Mouse (Mus musculus) heart, embryonic 11.5 days (tissue): ENCODE measurements around the gene S1pr4. TPM values are rescaled to one million over a fixed set of nuclear protein-coding genes. Genes with fewer than 3 reads are reported as not detected.

Experiments
- ATAC-seq: fragments of 200-750 bp; cut with Nextera tagmentation; replicated peaks from 2 replicates; pipeline ENCODE4 v1.8.0; 2017; ENCODE audit warnings: moderate library complexity; ENCODE audit not compliant: insufficient number of reproducible peaks, low FRiP score, low TSS enrichment
- H3K27ac ChIP-seq: fragments of 300-500 bp; sonication (generic); 2 replicates; pipeline ENCODE4 v1.5.1; 2014; ENCODE audit warnings: mild to moderate bottlenecking, low read depth, low read length
- H3K27me3 ChIP-seq: fragments of 300-500 bp; sonication (generic); 2 replicates; pipeline ENCODE4 v1.6.1; 2014; ENCODE audit warnings: mild to moderate bottlenecking, low read length, mixed read lengths; ENCODE audit not compliant: control insufficient read depth, insufficient read depth
- H3K36me3 ChIP-seq: fragments of 300-500 bp; sonication (generic); 2 replicates; pipeline ENCODE4 v1.6.1; 2014; ENCODE audit warnings: mild to moderate bottlenecking, low read length, moderate library complexity, mixed read lengths; ENCODE audit not compliant: control insufficient read depth, insufficient read depth
- H3K4me1 ChIP-seq: fragments of 300-500 bp; sonication (generic); 2 replicates; pipeline ENCODE4 v1.6.1; 2014; ENCODE audit warnings: low read length; ENCODE audit not compliant: control insufficient read depth, insufficient read depth
- H3K4me2 ChIP-seq: fragments of 300-500 bp; sonication (generic); 2 replicates; pipeline ENCODE4 v1.6.1; 2014; ENCODE audit warnings: mild to moderate bottlenecking, moderate library complexity
- H3K4me3 ChIP-seq: fragments of 300-500 bp; sonication (generic); 2 replicates; pipeline ENCODE4 v1.5.1; 2014; ENCODE audit warnings: low read depth, low read length
- H3K9ac ChIP-seq: fragments of 300-500 bp; sonication (generic); 2 replicates; pipeline ENCODE4 v1.6.1; 2014; ENCODE audit warnings: mild to moderate bottlenecking, low read depth, low read length, moderate library complexity
- H3K9me3 ChIP-seq: fragments of 300-500 bp; sonication (generic); replicated peaks from 2 replicates; pipeline ENCODE4 v1.6.1; 2016; ENCODE audit warnings: low read length; ENCODE audit not compliant: control insufficient read depth
- WGBS: fragments of 180-500 bp; shearing (Covaris S2); extraction: QIAGEN DNeasy Blood & Tissue Kit; methylation state at CpG from one replicate; pipeline ENCODE4 v1.1.7; 2014; ENCODE audit not compliant: insufficient replicate concordance; 5-methylcytosine and 5-hydroxymethylcytosine counted together
- polyA plus RNA-seq: library from polyadenylated mRNA; unstranded; fragments of >200 nt; fragmentation: Nextera tagmentation; extraction: Ambion mirVana; gene quantifications from 2 replicates; pipeline ENCODE4 v1.2.1, GENCODE M21; 2014

The S1pr4 gene
- polyA plus RNA-seq, 1 experiment from 2014 or later: 0.79 TPM

DNA sequence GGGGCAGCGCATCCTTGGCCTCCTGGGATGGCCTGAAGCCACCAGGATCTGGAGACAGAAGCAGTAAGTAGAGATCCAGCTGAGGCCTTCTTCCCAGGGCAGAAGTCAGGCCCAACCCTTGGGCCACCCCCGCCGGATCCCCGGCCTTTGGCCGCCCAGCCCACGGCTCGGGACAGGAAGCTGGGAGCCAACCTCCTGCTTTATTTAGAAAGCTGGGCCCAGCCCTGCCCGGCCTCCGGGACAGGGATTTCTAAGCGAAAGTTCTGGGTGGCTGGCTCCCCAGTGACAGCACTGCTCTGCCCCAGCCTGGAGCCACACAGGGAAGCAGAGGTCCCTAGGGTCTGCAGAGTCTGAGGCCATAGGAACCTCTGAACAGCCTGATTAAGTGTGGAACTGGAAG lies 41.9 kb upstream of the S1pr4 start:
- Histone ChIP-seq H3K27me3 (no peaks in the 10 kb centered on the region), H3K9ac (peak overlapping the region; percentile 47), H3K4me3 (no peak overlapping the region), H3K4me1 (peaks cover 36% of the 10 kb centered on the region), H3K36me3 (no peaks in the 10 kb centered on the region), H3K9me3 (no peaks in the 10 kb centered on the region), H3K4me2 (peak overlapping the region; percentile 22), H3K27ac (peak overlapping the region; percentile 15; the same call in 1 of the 2 replicates)
- WGBS: 56% methylated on average over 10 of the region's 10 CpGs
- ATAC-seq: no peak

DNA sequence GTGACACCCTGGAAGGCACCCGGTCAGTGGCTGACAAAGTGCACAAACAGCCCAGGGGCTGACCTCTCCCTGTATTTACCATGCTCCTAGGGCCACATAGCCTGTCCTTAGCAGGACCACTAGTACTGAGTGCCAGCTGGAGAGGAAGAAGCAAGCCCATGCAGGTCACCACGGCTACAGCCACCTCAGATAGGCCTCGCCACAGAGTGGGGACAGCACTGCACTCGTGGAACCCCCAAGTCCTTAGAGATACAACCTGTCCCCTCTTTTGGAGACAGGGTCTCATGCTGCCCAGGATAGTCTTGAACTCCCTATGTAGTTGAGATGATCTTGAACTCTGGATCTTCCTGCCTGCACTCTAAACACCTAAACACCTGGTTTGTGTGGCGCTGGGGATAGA lies 41.4 kb upstream of the S1pr4 start:
- Histone ChIP-seq H3K9me3 (no peaks in the 10 kb centered on the region), H3K27me3 (no peaks in the 10 kb centered on the region), H3K4me1 (peaks cover 36% of the 10 kb centered on the region), H3K36me3 (no peaks in the 10 kb centered on the region), H3K27ac (no peak overlapping the region), H3K9ac (peak overlapping the region; percentile 47), H3K4me2 (peak overlapping the region; percentile 22), H3K4me3 (no peak overlapping the region)
- WGBS: 76% methylated on average over 5 of the region's 5 CpGs
- ATAC-seq: no peak

DNA sequence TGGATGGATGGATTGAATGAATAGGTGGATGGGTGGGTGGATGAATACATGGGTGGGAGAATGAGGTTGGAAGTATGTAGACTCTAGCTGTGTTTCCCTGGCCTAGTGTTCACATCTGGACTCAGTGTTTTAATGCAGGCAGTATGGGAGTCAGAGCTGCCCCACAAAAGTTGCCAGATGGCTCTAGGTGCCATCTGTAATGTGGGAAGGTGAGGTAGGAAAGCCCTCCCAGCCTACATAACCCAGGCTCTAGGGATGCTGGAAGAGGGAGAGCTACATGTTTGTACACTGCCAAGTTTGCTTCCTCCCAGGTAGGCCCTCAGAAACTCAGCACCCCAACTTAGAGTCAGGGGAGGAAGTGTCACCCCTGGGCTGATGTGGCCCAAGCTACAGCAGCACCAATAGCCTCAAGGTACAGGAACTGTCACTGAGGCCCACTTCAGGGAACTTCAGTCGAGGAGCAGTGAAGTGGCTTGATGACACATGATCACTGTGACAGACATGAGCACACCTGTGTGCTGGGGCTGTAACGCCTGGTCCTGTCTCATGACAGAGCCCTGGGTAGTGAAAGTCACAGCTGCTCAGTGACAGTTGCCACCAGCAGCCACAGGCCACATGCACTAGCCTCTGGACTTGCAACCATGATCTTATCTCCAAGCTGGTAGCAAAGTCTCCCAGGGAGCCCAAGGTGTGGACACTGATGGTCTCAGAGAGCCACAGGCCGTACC lies 38.6 kb upstream of the S1pr4 start:
- no peak for ATAC-seq
- H3K9me3 ChIP-seq: no peaks in the 10 kb centered on the region
- H3K27ac ChIP-seq: no peak overlapping the region
- no peak overlapping the region for H3K4me2 ChIP-seq
- peaks cover 30% of the 10 kb centered on the region for H3K4me1 ChIP-seq
- H3K27me3 ChIP-seq: no peaks in the 10 kb centered on the region
- 69% methylated on average over 3 of the region's 3 CpGs for WGBS
- no peak overlapping the region for H3K9ac ChIP-seq
- H3K4me3 ChIP-seq: no peak overlapping the region
- H3K36me3 ChIP-seq: no peaks in the 10 kb centered on the region

DNA sequence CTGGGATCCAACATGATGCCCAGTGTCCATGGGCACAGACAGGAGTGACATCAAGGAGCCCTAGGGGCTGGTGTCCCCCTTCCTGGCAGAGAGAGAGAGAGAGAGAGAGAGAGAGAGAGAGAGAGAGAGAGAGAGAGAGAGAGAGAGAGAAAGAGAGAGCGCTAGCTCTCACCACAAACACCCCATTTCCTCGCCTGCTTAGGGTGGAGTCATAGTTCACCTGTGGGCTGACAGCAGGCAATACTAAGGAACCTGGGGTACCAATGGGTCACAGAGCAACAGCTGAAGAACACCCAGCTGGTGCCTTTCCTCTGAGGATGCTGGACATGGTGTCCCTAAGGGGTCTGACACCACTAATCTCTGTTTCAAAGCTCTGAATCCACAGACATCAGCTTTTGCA lies 37.5 kb upstream of the S1pr4 start:
- H3K4me3 ChIP-seq: no peak overlapping the region
- H3K9me3 ChIP-seq: no peaks in the 10 kb centered on the region
- H3K27ac ChIP-seq: no peak overlapping the region
- H3K9ac ChIP-seq: no peak overlapping the region
- no peak for ATAC-seq
- H3K4me2 ChIP-seq: no peak overlapping the region
- WGBS: 97% methylated on average over 2 of the region's 2 CpGs
- H3K4me1 ChIP-seq: peaks cover 24% of the 10 kb centered on the region
- peaks cover 6% of the 10 kb centered on the region; the same call in 1 of the 2 replicates for H3K36me3 ChIP-seq
- no peaks in the 10 kb centered on the region for H3K27me3 ChIP-seq

DNA sequence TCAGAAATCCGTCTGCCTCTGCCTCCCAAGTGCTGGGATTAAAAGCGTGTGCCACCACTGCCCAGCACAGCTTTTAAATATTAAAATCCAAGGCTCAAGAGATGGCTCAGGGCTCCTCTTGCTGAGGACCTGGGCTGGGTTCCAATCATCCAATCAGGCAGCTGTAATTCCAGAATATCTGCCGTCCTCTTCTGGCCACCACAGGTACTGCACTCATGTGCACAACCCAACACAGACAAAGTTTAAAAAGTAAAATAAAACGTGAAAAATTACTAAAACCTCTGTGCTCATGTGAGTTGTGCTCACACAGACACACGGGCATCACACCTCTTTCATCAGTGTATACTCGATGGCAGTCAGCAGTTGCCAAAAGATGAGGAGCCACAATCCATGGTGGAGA lies 36.8 kb upstream of the S1pr4 start:
- Histone ChIP-seq H3K4me1 (peaks cover 17% of the 10 kb centered on the region), H3K36me3 (peaks cover 10% of the 10 kb centered on the region), H3K9ac (no peak overlapping the region), H3K4me3 (no peak overlapping the region), H3K4me2 (no peak overlapping the region), H3K27ac (no peak overlapping the region), H3K27me3 (no peaks in the 10 kb centered on the region), H3K9me3 (no peaks in the 10 kb centered on the region)
- 67% methylated on average over 6 of the region's 6 CpGs for WGBS
- ATAC-seq: no peak

DNA sequence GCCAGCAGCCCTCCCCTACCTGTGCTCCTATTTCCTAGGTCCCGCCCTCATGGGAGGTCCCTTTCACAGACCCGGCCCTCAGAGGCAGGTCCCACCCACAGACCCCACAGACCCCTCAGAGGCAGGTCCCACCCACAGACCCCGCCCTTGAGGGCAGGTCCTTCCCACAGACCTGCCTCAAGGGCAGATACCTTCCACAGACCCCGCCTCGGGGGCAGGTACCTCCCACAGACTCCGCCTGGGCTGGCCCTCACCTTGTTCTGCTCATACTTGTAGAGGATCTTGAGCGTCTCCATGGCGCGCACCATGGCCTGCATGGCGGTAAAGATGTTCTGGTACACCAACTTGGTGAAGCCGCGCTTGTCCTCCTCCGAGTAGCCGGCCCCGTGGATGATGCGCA lies 34.9 kb upstream of the S1pr4 start:
- H3K4me2 ChIP-seq: no peak overlapping the region
- ATAC-seq: no peak
- H3K9ac ChIP-seq: no peak overlapping the region
- H3K27ac ChIP-seq: no peak overlapping the region
- peaks cover 11% of the 10 kb centered on the region for H3K4me1 ChIP-seq
- peaks cover 23% of the 10 kb centered on the region for H3K36me3 ChIP-seq
- H3K27me3 ChIP-seq: no peaks in the 10 kb centered on the region
- 60% methylated on average over 16 of the region's 16 CpGs for WGBS
- no peaks in the 10 kb centered on the region for H3K9me3 ChIP-seq
- H3K4me3 ChIP-seq: no peak overlapping the region

DNA sequence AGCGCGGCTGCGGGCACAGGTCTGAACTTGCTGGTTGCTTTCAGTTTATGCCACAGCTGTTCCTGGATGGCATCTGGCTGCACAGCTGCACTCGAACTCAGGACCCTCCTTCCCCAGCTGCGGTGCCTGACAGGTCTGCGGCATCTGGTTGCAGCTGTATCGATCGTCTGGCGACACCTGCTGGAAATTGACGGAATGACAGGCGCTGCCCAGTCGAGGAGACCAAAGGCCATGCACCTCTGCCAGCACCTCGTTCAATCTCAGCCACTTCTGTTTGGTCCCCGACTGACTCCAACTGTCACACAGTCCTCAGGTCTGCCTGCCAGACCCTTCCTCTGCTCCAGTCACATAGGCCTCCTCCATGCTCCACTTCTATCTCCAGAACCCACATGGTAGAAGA lies 26.8 kb upstream of the S1pr4 start:
- H3K4me3 ChIP-seq: no peak overlapping the region
- H3K4me1 ChIP-seq: peaks cover 13% of the 10 kb centered on the region
- H3K4me2 ChIP-seq: no peak overlapping the region
- H3K9me3 ChIP-seq: no peaks in the 10 kb centered on the region
- no peak for ATAC-seq
- no peak overlapping the region for H3K27ac ChIP-seq
- H3K27me3 ChIP-seq: no peaks in the 10 kb centered on the region
- H3K36me3 ChIP-seq: peaks cover 18% of the 10 kb centered on the region
- 14% methylated on average over 14 of the region's 14 CpGs for WGBS
- no peak overlapping the region for H3K9ac ChIP-seq

DNA sequence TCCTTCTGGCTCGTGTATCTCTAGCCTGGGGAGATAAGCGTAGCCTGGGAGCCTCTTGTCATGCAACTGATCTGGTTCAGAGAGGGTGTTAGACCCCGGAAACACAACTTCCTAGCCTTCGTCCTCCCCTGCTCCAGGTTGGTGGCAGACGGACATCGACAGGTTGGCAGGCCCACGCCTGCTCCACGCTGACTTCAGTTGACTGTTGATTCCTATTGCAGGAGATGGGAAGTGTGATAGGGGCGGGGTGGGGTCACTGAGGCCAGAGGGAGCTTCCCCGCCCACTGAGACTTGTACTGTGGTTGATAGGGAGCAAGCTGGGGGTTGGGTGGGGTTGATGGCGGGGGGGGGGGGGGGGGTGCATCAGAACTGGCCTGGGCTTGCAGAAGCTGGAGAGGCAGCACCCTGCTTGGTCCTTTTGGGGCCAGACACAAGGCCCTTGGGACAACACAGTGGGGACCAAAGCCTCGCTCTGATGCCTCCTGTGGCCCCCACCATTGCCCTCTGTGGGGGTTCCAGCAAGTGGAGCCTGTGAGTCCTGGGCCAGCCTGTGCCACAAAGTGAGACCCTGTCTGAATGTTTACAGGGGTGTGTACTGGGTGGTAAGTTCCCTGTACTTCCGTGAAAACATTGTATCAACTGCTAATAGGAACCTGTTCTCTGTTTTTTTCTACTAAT lies 25.2 kb upstream of the S1pr4 start:
- WGBS: 33% methylated on average over 12 of the region's 13 CpGs
- Histone ChIP-seq H3K4me1 (peaks cover 13% of the 10 kb centered on the region), H3K9ac (no peak overlapping the region), H3K27me3 (no peaks in the 10 kb centered on the region), H3K27ac (no peak overlapping the region), H3K9me3 (no peaks in the 10 kb centered on the region), H3K36me3 (peaks cover 8% of the 10 kb centered on the region), H3K4me2 (no peak overlapping the region; the same call in 1 of the 2 replicates), H3K4me3 (no peak overlapping the region)
- no peak for ATAC-seq
